Mouse (Mus musculus) ZHBTc4 (cell line): Measurements from ENCODE around the gene Cactin.

Source experiments
- DNase-seq: peaks from one replicate; pipeline ENCODE4 v3.0.0-alpha.2; 2011; ENCODE audit warnings: low read depth, low spot score

The Cactin gene

DNA sequence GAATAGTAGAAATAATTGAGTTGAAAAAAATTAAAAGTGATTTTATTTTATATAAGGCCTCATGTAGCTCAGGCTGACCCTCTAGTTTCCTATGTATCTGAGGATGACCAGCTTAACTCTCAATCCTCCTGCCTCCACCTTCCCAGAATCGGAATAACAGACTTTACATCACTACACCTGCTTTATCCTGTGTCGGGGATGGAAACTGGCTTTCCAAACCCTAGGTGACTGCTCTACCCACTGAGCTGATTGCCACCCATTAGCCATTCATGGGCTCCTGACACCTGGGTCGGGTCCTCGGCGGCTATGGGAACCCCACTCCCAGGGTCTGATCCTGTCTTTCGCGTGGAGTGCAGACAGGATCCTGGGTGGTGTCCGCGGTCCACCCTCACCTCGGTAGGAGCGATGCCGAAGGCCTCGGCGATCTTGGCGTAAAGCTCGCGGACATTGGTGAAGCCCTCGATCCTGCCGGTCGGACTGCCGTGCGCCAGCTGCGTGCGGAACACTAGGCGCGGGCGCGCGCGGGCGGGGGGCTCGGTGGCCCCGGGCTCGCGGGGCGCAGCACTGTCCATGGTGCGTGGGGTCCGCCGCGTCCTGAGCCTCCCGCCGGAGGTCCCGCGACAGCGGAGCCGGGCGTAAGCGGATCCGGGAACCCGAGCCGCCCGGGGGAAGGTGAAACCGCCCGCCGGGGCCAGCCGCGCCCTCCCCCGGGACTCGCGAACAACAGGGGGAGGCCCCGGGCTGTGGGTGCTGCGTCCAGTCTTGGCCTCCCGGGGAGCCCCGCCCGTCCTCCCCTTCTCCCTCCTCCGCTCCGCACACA is 22.0 kb downstream of the Cactin start, which contains the start of gene Gipc3:
TSS of gene Gipc3 (minus strand) at position 581 of the 820 bp plus-strand sequence.
- no peak for DNase-seq

DNA sequence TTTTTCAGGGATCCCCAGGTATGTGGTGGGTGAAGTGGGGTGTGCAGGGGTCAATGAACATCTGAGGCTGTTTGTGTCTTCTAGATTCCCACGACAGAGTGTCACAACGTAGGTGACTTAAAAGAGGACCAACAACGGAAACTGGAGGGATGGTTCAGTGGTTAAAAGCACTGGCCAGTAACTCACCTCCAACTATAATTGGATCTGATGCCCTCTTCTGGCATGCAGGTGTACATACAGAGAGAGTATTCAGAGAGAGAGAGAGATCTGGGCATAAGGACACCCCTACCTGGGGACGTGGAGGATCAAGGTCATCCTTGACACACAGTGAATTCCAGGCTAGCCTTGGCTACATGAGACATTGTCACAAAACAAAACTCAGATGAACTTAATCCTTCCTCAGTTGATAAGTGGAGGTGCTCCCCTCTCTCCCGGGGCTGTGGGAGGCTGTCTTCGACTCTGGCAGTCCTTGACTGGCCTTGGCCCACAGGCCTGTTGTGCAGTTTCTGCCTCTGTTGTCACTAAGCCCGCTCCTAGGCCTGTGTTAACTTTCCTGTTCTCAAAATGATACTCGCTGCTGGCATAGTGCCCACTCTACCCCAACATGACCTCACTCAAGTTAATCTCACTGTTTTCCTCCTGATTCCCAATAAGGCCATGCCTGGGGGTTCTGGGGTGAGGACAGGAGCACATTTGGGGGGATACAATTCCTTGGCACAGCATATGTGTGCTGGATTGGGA is 23.7 kb downstream of the Cactin start:
- no peak for DNase-seq

DNA sequence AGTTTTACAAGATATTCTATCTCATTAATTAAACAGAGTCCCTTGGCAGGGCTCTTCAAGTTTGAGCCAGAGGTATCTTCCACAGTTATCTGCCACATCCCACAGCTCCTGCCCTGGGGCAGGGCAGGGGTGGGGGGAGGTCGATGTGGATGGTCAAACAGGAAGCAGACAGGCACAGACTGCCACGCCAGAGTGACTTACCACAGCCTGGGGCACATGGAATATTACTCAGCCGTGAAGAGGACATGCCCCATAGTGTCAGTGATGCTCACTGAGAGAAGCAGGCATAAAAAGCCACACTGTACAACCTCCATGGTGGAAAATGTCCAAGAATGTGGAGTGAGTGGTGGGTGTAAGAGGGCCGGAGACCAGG is 24.2 kb downstream of the Cactin start:
- DNase-seq: no peak

DNA sequence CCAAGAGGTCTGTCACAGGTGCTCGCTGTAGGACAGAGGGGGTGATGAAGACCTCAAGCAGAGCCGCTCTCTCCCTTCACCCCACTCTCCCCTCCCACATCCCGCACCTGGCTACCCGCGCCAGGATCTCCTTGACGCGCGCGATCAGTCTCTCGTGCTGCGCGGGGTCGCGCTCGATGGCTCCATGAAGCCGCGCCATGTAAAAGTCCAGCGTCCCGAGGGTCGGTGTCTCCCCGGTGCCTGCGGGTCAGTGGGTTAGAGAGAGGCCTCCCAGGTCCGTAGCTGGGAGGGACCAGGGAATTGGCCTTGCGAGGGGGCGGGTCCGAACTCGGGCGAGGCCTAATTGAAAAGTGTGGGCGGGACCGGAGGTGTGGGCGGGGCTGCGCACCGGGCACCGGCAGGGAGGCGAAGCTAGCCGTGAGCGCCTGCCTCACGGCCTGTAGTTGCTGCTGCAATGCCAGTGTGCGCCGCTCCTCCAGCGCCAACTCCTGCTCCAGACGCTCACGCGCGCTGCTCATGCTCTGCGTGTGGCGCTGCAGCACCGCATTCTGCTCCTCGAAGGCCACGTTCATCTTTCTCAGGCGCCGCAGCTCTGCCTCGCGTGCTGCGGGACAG is 25.7 kb downstream of the Cactin start:
- peak; percentile 93 for DNase-seq

DNA sequence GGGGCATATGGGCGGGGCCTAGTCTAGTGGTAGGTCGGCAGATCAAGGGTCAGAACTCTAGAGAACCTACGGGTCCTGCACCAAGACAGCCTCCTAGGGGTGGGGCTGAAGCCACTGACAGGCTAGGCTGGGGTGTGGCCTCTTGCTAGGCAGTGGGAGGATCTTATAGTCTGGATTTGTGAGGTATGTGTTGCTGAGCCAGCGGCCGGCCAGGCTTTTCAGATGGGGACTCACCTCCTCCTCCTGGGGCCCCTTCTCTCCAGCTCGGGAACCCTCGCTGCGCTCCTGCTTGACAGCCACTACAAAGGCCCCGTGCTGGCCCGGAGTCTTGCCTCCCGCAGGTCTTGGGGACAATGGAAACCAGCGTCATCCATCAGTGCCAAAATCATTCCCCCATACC is 28.2 kb downstream of the Cactin start:
- DNase-seq: peak; percentile 95

DNA sequence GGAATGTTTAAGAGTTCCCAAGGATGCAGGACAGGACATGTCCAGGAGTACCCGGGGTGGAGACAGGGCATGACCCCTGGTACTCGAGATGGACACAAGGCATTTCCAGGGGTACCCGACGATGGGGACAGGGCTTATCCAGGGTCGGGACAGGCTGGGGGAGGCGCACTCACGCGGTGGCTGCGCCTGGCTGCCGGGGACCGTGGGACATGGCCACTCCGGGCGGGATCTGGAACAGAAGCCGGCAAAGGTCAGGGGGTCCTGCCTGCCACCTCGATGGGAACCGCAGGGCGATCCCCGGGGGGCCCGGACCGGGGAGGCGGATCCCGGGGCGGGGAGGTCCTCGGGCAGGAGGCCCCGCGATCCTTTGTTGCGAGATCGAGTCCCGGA is 29.1 kb downstream of the Cactin start:
- DNase-seq: no peak

DNA sequence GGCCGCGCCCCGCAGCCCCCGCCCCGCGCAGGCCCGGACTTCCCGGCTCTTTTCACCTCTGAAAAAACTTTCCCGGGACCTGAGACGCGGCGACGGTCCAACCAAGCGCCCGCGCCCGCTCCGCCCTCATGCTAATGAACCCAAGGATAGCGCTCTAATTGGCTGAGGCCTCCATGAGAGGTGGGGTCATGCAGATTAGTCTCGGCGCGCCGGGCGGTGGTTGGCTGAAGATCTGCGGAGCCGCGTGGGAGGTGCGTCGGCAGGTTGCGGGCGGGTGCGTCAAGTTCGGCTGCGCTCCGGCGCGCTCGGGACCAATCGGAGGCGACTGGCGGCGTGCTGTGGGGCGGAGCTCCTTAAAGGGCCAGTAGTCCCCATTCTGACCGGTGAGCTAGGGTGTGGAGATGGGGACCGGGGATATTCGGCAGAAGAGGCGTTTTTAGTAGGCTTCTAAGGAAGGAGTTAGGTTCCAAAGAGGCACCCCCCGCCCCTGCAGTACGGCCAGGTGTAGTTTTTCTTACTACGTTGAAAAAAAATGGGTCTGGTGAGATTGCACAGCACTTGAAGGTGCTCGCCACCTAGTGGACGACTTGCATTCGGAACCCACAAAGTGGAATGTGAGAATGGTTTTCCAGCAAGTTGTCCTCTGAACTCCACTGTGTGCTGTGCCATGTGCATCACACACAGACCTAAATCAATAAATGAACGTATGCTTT is 29.6 kb downstream of the Cactin start, which contains the start of gene Hmg20b:
TSS of gene Hmg20b (minus strand) at position 130 of the 713 bp plus-strand sequence.
- DNase-seq: peak; percentile 100

DNA sequence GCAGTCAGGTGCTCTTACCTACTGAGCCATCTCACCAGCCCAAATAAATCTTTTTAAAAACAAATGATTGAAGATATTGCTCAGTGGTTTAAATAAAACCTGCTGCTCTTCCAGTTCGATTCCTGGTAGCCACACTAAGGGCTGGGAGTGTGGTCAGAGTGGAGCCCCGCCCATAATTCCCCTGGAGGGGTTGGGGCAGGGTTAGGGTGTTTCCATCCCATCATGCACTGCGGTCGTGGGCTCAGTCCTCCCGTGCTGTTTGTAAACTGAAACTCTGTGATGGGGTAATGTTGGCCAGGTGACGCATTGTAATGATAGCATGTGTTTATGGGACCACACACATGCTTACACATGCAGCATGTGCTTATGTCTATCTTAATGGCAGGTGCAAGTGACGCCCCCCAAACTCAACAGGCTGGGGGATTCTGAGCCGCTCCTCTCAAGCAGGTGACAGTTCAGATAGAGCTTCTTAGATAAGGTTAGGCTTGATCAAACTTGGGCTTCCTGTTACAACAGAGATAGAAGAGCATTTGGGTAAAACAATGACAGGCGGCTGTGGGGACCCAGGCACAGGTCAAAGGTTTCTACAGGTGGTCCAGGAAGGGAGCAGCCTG is 30.9 kb downstream of the Cactin start:
- DNase-seq: peak; percentile 91

DNA sequence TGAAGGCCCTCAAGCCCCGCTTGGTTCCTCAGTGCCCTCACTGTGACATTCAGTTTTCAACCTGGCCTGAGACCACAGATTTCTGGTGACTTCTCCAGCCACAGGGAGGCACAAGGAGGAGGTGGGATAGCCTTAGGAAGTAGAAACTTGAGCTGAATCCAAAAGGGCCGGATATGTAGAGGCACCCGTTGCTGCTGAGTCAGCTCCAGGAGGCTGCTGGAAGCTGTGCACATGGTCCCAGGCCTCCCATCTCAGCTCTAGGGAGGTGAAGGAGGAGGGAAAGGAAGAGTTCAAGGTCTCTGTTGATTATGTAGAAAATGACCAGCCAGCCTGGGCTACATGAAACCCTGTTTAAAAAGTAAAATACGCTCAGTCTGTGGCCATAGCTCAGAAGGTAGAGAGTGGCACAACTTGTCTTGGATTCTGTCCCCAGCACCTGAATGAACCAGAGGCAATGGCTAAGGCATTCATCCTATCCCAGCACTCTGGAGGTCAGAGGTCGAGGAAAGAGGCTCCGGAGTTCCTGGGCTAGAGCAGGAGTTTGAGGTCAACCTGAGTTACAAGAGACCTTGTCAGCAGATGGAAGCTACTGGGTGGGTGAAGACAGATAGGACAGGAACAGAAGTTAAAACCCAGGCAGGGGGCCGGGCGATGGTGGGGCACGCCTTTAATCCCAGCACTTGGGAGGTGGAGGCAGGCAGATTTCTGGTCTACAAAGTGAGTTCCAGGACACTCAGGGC is 34.0 kb downstream of the Cactin start:
- DNase-seq: peak; percentile 76

DNA sequence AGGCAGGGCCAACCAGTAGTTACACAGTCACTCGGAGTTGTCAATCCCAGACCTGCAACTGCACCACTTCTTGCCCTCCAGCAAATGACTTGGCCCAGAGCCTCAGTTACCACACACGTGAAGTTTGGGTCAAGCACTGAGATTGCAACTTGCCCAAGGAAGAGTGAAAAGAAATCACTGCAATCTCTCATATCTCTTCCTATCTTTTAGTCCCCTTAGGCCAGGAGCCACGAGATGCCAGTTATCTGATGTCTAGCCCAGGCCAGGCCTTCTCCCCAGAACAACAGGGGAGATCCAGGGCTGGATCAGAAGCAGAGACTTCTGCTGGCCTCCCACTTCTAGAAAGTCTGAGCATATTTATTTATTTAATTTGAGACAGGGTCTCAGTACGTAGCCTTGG is 34.6 kb downstream of the Cactin start:
- no peak for DNase-seq

DNA sequence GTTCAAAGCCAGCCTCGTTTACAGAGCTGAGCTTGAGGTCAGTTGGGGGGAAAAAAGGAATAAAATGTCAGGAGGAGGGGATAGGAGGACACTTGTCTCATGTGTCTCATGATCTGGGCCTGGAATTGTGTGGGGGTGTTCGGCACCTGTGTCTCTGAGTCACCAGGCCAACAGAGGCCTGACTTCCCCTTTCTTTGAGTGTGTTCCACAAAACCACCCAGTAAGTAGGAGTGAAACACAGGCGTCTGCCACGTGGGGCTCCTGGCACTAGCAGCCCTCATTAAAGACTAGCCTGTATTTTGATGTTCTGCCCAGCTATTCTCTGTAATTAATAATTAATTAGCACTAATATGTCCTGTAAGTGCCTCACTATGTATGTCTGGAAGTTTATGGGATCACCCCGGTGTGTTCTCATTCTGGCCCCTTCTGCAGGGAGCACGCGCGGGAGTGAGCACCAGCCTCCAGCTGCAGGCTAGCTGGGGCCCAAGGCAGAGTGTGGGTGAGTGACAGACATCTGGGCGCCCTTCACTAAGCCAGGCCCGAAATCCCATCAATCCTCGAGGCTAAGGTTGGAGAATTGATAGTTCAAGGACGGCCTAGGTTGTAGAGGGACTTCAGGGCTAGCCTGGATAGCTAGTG is 35.6 kb downstream of the Cactin start:
- no peak for DNase-seq

DNA sequence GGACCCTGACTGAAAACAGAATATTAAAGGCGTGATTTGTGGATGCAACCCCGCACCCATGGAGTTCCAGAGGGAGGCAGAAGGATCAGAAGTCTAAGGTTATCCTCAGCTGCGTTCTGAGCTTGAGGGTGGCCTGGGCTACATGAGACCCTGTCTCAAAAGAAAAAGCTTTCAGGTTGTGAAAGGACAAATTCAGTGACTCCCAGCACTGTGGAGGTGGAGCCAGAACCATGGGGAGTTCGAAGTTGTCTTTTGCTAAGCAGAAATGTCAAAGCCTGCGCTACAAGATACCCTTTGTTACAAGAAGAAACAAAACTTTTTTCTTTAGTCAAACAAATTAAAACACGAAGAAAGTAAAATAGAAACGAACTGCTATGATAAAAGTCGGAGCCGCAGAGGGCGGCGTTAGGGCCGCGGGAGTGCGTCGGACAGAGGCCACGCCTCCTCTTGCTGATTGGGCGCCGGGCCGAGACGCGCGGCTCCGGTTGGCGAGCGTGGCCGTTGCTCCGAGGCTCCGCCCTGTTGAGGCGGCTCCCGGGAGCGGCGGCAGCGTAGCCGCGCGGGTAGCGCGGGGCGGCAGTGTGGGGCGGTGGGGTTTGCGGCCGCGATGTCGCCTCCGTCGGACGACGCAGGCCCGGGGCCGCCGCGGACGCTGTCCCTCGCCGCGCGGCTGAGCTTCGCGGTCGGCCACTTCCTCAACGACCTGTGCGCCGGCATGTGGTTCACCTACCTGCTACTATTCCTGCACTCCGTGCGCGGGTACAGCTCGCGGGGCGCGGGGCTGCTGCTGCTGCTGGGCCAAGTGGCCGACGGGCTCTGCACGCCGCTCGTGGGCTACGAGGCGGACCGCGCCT is 36.3 kb downstream of the Cactin start, which contains the start of gene Mfsd12:
TSS of gene Mfsd12 (plus strand) at position 501 of the 854 bp plus-strand sequence.
- peak; percentile 94 for DNase-seq

DNA sequence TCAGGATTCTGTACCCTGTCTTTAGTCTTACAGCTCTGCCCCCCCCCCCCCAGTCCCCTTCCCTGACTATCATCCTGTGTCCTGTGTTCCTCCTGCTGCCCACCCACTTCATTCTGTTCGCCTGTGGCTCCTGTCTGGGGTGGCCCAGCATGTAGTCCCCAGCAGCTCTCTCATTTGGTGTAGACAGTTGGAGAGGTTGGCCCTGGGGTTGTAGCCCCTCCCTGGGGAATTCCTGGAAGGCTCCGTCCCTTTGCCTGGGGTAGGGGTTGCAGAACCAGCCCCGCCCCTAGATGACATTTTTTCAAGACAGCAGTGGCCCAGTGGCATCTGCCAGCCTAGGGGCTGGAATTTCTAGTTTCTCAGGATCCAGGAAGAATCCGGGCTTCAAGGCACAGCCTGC is 37.3 kb downstream of the Cactin start:
- DNase-seq: peak; percentile 82

DNA sequence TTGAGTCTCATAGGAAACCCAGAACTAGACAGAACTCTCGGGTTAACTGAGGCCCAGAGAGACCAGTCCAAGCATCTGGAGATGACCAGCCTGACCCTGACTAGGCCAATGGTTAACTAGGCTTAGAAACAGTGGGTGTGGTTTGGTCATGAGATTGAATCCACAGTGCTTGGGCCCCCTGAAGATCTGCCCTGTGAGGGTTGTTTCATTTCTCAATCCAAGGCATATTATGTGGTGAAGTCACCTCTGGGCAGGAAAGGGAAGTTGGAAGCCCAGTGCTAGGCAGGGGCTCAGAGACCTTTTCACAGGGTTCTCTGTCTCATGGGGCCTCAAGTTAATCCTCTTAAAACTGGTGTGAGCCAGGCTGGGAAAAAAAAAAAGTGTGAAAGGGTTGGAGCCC is 37.9 kb downstream of the Cactin start:
- no peak for DNase-seq

DNA sequence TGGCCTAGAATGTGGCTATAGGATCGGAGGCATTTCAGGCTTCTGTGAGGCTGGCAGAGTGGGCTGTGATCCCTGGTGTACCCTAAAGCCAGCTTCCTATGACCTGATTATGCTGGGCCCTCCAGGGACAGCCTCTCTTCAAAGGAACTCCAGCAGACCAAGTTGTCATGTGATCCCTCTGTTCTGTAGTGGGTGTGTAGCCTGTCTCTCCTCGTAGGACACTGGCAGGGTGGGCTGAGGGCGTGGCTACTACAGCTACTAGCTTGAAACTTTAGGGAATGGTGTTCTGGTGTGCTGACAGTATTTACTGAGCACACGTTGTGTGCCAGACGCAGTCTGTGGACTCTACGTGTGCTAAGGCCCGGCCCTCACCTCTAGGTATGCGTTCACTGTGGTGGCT is 39.8 kb downstream of the Cactin start:
- DNase-seq: peak; percentile 74

DNA sequence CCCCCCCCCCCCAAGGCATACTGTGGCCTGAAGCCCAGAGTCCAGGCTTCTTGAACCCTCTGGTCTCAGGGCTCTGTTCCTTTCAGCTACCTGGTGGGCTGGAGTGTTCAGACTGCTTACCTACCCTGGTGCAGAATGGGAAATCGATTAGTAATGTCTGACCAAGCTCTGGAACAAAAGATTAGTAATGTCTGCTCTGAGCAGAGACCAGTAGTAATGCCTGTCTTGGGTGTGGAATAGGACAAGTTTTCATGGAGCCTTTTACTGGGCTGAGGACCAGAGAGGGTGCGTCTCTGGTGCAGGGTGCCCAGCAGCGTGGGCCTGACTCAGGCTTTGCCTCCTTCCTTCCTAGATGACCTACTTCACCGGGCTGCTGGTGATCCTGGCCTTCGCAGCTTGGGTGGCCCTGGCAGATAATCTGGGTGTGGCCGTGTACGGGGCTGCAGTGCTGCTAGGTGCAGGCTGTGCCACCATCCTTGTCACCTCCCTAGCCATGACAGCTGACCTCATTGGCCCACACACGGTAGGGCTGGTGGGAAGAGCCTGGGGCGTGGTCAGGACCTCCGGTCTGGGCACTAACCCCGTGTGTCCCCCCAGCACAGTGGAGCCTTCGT is 41.5 kb downstream of the Cactin start:
- DNase-seq: peak; percentile 79

DNA sequence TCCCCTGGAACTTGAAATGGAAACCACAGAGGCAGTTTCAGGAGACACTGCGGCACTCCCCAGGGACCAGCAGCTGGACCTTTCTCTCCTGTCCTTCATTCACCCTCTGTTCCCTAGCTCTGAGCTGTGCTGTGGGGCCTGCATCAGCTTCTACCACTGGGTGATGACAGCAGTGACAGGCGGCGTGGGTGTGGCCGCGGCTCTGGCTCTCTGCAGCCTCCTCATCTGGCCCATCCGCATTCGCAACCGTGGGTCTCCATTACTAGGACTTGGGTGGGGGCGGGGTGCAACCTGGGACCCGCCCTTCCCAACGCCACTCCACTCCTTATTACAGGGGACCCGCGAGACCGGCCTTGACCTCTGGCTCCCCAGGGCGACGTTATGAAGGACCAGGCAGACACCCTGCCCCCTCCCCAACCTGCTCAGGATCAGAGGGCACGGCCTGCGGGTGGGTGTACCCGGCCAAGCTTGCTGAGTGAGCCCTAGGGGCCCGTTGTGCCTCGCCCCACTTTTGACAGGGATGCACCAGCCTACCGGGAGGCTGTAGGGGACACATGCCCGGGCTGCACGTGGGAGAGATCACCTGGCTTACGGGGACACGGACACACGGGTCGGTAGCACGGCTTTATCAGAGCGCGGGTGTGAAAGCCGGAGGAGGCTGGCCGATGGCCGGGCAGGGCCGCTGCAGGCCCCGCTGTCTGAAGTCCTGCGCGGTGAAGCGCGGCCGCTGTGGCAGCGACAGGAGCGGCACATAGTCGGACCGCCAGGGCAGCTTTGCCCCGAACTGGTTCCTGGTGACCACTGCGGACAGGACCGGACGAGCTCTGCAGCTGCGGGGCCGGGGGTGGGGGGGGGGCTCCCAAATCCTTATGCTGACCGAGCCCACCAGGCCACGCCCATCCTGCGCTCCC is 42.8 kb downstream of the Cactin start:
- DNase-seq: peak; percentile 59

DNA sequence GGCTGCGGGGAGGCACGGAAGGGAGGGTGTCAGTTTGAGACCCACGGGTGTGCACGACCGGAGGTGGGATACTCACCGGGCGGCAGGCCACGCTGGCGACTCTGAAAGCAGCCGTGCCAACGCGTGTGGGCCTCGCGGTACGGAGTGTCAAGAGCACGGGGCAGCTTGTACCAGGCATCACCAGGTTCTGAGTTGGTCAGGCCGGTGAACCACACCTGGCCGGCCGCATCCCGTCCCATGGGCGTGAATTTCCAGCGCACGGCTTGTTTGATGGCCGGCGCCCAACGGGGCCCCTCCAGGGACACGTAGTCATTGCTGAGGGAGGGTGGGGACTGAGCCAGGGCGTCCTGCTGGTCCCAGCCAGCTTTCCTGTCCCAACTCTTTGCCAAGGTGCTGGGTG is 43.8 kb downstream of the Cactin start:
- no peak for DNase-seq
